Mouse (Mus musculus) adrenal gland, postnatal 36 days (tissue): ENCODE measurements around the gene Glyatl3. TPM values are rescaled to one million over a fixed set of nuclear protein-coding genes. Genes with fewer than 3 reads are reported as not detected.

Source experiments
- DNase-seq, 2 experiments: peaks; one replicate each; pipeline ENCODE4 v3.0.0; 2021; ENCODE audit warnings: mixed read lengths in 1 of 2
- long read RNA-seq, 2 experiments: library from polyadenylated mRNA; stranded (forward); transcript quantifications; one replicate each; pipeline ENCODE4 v2.0.0; 2021; ENCODE audit warnings: borderline sequencing depth in 2 of 2
- total RNA-seq, 2 experiments: library from RNA; stranded (reverse); gene quantifications; 2 replicates each; pipeline ENCODE4 v1.2.3; 2021

Gene Glyatl3
- total RNA-seq = not detected
- long read RNA-seq, experiment 1 = 0 reads
- long read RNA-seq, experiment 2 = 0 reads

DNA sequence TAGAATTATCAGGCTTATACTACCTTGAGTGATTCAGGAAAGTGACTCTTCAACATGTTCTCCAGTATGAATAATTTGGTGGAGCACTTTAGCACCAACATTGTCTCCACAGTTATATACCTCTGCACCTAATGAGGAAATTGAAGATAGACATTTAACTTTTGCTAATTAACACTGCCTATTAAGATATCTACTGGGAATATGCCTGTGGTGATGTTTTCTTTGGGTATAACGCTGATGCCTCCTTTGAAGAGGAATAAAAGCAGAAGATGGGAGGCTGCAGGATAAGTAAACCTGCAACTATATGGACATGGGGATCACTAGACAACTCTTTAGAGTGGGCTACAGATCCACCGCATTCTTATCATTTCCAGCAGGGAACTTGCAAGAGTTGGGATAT, at the start of gene Glyatl3:
Glyatl3 (minus strand) TSS at position 101 of the 400 bp plus-strand sequence.
- DNase-seq = no peak

DNA sequence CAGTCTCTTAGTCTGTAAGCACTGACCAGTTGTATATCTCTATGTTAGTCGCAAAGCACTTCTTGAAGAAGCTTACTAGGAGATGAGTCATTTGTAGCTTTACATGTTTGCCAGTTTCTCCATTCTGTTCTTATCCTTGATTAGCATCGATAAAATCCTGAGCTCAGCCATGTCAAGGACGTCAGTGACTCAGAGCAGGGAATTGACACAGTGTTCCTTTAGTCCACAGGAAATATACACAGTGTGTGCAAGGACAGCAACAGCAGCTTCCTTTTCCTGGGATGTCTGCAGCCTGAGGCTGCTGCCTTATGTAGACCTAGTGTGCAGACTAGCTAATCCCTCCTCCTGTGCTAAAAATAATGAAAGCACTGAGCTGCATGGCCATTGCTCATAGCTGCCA, 34.4 kb upstream of the Glyatl3 start:
- peak; percentile 66 to 73 for DNase-seq

DNA sequence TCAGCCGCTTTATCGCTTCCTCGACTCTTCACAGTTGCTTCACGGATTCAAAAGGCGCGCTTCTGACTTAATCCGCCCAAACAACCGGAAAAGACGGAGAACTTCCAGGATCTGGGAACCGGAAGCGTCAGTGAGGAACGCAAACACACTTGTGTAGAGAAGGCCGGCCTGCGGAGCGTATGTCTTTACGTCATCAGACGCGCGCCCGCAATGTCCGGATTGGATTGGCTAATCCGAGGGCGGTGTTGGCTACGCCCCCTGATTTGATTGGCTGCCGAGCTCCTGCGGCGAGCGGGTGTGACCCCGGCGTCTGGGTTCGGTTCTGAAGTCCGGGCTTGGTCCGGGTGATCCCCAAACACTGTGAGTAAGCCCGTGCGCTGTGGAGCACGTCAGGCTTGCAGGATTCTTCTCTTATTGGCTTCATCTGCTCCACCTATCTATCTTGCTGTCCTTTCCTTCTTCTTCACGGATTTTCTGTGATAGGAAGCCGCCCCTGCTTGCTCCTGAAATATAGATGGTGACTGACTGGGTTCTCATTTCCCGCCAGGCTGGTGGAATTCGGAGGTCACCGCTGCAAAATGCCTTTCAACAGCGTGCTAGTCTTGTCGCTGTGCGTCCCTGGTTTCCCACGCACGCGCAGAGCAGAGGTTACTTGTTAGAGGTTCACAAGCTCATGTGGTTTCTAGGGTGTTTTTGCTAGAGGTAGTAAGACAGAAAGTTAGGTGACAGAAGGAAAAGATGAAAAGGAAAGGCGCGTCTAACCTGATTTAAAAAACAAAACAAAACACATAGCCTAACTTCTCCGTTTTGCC, 20.5 kb upstream of the Glyatl3 start, which contains the start of the genes Mut and Cenpq:
Mut (plus strand) TSS at position 266 of the 812 bp plus-strand sequence.
Cenpq (minus strand) TSS at position 628 of the 812 bp plus-strand sequence.
- DNase-seq = peak; percentile 97 to 98

DNA sequence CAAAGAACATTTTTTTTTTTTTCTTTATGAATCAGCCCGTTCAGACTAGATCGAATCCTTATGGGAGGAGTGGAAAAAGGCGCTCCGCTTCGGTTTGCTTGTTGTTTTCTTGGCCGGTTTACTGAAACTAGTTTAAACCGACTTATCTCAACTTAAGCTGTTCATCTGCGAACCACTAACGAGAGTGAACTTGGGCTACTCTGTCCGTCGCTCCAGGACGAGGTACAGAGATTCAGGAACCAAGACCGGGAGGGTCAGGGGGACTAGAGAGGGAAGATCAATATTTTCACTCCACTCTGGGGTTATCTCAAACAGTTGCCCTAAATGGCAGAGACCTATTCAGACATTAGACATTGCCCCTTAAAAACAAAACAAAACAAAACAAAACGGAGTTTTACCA, 19.8 kb upstream of the Glyatl3 start:
- peak in 1 of 2 experiments; percentile 2 for DNase-seq

DNA sequence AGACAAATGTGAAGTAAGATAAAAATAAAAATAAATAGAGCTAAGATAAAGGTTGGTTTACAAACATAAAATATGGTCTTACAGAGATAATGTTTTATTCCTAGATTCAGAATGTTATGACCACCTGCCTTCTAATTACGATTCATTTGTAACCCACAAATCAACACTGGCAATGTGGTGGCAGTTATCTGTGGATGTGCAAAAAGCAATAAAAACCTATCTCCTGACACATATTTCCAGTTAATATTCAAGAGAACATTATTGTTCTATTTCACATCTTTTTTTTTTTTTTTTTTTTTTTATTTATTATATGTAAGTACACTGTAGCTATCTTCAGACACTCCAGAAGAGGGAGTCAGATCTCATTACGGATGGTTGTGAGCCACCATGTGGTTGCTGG, 1.3 kb upstream of the Glyatl3 start:
- no peak for DNase-seq

DNA sequence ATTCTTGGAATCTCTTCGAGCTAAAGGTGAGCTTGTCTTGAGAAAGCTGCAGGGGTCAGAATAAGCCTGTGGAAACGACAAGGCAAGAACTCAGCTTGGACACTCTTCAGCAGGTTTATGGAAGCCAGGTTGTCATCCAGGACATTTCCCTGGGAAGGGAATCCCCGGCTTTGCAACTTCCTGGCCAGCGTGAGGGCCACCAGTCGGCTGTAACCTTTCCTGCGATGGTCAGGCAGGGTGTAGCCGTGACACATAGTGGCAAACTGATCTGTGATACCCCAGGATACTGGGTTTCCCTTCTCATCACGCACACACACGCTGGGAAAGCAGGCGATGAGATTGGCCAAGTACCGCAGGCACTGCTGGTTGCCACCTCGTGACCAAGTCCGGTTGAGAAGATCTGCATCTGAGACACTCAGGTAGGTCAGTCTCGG, 9.4 kb downstream of the Glyatl3 start:
- DNase-seq = peak in 1 of 2 experiments; percentile 7

DNA sequence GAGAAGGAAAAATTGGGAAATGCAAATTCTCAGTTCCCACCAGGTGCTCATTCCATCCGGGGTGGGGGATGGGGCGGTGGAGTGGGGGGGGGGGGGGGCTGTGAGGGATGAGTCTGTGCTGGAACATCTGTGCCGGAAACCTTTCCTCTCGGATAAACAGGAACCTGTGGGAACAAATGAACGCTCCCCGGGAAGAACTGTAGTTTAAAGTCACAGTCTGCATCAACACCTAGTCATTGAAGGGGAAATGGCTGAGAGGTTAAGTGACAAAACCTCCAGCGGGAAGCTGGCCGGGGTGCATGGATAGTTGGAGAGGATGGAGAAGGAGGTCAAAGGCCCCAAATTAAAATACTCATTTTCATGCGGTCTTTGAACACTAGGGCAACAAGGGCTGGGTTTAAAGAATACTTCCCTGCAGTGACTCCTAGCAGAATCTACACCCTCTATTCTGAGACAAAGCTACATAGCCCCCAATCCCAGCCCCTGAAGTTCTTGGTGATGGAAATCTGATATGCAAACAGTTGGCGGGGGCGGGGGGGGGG, 10.0 kb downstream of the Glyatl3 start:
- no peak for DNase-seq

DNA sequence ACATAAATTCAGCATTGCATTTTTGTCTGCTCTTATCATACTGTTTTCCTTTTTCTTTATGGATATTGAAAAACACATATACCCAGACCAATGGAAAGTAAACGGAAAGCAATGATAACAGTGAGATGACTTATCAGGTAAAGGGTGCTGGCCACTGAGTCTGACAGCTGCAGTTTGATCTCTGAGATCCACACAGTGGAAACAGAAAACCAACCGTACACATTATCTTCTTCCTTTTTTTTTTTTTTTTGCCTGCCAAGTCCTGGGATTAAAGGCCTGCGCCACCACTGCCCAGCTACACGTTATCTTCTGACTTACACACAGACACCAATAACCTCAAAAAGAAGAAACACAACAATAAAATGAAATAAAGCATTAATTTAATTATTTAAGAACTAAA, 10.8 kb downstream of the Glyatl3 start:
- no peak for DNase-seq

DNA sequence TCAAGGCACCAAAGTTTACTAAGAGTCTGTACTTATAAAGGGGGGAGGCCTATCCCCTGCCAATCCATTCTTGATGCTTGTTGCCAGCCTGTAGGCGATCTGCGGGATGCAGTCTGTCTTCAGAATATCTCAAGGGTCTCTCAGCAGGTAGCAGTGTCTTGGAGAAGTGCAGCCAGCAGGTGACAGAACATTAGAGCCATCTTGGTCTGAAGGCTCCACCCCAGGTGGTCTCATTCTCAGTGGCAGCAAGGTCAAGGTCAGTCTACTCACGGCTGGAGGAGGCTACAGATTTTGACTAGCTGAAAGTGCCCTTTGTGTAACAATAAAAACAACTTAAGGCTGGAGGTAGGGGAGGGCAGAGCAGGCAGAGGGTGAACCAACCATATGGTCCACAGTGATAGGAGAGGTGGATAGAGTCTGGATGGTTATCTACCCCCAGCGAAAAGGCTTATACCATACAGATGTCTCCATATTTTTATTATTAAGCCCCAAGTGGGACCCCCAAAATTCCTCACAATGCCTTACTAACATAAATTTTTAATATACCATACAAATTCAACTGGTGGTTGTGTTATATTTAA, 14.3 kb downstream of the Glyatl3 start:
- DNase-seq = no peak

DNA sequence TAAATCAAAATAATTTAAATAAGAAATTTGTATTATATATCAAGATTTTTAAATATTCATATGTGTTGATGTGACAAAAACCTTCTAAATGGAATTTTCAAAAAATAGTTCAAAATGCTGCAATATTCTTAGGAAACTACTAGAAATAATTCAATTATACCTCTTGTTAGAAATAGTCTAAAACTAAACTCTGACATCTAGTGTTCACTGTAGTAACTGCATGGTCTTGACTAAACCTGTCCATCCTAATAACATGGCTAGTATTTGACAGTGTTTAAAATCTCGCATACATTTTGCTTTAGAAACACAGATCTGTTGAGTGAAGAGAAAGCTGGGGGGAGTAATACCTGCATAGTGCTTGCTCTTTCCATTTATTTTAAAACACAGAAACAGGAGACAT, 17.3 kb downstream of the Glyatl3 start:
- DNase-seq = no peak

DNA sequence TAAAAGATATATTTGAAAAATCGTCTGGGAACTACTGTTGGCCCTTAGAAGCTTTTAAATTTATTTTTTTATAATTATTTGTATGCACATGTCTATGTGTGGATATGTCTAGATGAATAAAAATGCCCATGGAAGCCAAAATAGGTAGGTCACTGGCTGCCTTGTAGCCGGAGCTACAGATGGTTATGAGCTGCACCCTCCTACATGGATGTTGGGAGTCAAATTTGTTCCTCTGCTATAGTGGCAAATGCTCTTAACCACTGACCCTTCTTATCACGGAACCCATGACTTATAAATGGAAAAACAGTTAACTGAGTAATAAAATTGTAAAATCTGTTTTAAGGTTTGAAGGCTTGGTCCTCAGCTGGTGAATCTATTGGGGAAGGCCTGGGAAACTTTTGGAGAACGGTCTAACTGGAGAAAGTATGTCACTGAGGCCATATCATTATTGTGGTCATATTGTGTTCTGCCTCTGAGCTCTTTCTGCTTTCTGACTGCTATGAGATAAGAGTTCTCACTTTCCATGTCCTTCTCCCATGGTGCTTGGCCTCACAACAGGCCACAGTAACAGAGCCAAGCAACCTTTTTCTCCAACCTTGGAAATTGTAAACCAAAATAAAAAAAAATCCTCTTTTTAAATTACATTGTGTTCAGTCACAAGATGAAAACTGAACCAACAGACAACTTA, 26.2 kb downstream of the Glyatl3 start:
- DNase-seq = no peak

DNA sequence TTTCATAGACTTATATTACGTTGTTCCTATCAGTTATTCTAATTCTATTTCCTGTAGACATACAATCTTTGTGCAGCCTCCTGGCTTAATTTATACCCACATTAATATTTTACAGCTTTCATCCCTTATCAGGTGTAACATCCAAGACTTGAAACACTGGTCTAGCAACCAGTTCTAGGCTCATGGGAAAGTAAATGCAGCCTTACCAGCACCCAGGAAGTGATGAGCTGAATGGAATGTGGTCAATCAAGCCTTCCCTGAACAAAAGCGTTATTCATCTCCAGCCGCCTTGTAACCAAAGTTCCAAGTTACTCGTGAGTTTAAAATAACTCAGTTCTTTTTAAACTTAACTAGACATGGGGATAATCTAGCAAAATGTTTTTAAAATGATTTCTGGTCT, 29.0 kb downstream of the Glyatl3 start:
- no peak for DNase-seq

DNA sequence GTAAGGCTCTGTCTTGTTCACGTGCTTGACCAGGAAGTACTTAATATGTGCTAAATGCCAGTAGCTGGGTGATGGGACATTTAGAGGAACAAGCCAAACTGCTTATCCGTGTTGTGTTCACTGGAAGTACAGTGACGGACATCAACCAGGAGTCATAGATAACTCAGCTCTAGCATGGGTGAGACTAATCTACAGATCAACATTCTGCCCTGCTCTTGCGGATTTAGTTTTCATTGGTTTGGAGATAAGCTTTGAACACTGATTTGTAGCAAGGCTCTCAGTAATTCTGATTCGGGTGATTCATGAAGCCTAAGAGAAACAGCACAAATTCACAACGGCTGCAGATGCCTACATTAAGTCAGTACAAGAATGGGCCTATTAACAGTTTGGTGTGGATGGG, 32.0 kb downstream of the Glyatl3 start:
- no peak for DNase-seq

DNA sequence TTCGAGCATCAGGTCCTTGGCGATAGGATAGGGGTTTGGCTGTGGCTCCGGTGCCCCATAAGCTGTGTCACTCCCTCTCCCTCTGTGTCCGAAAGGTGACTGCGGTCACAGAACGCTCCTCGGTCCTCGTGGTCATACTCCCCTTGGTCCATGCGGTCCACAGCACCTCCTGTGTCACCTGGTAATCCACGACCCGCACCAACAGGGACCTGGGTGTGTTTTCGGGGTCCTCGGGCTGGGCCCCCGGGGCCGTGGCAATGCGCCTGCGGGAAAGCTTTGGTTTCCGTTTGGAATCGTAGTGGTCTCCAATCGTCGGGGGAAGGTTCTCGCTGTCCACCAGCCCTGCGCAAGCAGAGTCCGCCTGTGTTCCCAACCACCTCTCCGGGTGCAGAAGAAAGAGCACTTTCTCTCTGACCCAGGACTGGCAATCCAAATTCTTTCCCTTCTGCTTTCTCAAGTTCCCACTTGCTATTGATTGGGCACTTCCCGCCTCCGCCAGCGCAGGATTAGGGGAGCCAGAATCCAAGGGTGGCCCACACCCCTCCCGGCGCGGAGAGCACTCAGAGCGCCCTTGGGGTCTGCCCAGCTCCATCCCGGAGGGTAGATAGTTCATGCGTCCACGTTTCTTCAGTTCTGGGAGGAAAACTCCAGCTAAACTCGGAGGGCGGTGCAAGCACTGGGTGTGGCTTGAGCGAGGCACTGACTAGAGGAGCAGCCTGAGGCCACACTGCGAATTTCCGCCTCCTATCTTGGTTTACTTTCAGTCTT, 34.0 kb downstream of the Glyatl3 start, which contains the start of gene 9130008F23Rik:
9130008F23Rik (minus strand) TSS at position 636 of the 768 bp plus-strand sequence.
- peak; percentile 67 to 69 for DNase-seq

DNA sequence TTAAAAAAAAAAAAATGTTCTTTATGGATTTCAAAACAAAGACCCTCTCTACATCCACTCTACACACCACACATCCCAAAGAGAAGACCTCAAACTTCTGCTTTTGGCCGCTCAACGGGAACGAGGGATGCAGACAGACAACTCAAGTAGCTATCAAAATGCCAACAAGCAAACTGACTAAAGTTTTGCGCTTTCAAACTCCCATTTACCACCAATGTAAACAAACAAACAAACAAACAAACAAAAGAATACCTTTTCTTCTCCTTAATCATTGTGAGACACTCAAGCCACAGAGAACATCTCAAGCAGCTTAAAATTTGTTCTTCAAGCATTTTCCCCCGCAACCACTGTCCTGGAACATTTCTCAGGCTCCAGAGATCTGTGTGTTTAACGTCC, 34.6 kb downstream of the Glyatl3 start:
- DNase-seq = no peak

DNA sequence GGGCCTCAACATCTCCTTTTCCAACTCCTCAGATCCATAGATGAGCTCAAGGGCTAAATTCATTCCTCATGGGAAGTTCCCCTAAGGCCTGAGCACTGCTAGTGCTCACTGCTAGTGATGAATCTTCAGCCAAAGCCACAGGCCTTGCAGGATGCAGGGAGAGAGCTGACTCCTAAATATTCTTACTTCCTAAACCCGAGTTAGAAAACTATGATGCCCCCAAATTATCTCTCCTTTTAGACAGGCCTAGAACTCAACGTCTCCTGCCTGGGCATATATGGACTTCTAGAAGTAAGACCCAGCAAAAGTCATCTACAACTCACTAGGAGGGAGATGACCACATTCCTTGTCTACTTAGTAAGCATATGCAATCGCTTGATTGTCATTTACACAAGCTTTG, 36.4 kb downstream of the Glyatl3 start:
- no peak for DNase-seq

DNA sequence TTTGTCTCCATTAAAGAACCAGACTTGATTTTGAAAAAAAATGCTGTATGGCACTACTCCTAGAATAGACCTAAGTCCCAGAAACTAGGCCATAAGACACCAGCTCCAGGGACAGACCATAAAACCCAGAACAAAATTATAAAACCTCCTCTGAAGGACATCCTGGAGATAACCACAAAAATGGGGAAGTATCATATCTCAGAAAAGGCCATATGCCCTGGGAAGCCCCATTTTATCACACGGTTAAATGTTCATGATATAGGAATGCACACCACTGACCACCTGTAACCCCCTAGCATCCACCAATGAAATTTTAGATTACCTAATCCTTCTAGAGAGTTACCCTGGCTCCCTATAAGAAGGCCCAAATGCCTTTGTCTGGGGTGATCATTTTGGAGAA, 38.6 kb downstream of the Glyatl3 start:
- no peak for DNase-seq

DNA sequence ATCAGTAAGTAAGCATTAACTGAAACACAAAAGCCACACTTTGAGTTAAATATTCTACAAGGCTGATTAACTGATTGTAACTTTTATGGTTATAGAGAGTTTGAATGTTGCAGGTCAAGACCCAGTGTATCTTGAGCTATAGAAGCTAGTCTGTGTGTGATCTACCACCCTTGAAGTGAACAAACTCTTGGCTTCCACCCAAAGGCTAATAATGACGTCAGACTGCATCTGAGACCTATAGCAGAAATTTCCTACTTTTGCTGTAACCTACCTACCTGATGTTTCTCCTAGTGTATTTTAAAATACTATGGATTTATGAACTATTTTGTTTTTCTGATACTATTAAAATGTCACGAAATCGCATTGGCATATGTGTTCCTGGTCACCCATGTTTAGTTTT, 39.4 kb downstream of the Glyatl3 start:
- DNase-seq = no peak

DNA sequence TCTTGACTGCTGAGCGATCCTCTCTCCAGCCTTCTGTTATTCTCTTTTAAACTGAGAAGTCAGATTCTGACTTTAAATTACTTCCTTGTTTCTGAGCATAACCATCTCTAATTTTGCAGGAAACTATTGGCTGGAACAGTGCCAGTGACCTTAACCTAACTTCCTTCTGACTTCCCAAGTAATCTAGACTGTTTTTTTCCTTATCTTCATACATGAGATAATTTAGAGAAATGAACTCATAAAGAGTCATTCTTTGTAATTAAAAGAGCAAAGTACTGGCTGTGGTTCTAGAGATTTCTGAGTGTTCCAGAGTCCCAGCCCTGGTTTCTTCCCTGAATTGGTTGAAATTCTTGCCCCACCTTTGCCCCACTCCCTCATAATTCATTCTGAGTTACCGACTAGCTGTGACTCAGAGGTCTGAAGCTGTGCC, 40.6 kb downstream of the Glyatl3 start:
- DNase-seq = peak; percentile 15 to 16

DNA sequence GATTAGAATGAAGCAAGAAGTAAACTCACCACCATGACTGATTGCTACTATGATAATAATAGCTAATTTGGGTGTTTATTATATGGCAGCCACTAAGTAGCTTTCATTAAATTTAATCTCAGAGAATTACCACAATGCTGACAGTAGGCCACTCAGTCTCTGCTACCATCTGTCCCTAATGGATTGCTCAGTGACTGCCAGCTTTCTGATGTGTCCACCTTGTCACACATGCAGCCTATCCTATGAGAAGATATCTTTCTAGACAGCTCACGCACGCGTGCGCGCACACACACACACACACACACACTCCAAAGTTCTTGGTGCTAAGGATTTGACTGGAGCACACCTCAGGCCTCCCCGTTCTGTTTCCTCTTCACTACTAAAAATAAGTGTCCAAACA, 41.5 kb downstream of the Glyatl3 start:
- no peak for DNase-seq

DNA sequence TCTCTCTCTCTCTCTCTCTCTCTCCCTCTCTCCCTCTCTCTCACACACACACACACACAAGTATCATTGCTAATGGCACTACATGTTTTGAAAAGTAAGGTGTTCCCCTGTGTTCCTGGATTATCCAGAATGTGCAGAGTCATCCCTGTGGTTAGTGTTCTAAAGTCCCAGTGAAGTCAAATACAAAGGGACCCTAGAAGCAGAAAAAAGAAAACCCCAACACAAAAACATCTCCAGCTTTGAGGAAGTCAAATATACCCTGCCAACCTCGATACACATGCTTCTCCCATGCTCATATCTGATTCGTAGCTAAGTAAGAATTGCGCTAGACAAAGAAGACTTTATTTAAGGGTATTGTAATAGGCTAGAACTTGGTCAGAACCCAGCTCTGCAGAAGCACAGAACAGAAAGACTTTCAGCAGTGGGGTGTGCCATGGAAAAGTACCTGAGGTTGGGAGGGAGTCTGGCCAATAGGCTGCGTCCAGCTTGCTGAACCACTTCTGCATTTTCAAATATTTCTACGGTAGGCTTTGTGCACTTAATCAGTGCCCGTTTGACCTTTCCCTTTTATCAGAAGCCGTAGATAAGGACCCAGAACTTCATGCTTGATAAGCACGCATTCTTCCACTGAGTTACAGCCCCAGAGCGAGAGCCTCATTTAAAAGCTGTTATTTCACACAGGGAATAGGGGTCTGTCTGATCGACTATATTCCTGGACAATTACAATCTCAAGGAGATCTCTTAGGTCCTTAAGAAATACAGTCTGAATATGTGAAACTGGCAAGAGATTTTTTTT, 45.0 kb downstream of the Glyatl3 start:
- DNase-seq = no peak
